Mouse (Mus musculus) kidney, postnatal 14 days (tissue): Measurements from ENCODE around the gene Gm4907.
"Not testable (repeated sequence)": the region's sequence is repeated elsewhere in the genome, so short reads cannot be mapped to it uniquely, and the experiment has no call there.

ENCODE experiments used
- DNase-seq: peaks from one replicate; pipeline ENCODE4 v3.0.0; 2022; ENCODE audit warnings: mixed read lengths

The Gm4907 gene

DNA sequence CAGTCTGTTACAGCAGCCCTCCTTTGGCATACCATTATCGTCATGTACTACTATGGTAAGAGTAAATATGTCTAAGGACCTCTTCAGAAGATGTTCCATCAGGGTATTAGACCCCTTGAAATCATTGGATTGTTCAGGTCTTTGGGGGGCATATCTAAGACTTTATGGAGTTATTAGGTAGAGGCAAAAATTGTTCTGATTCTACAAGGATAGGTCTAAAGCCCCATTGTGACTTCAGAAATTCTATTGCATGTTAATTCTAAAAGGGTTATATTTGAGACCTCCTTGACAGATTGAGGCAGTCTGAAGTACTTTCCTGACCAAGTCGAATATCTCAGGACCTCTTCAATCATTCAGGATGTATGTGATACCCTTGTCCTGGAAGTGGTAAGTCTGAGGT, at the start of gene Gm4907:
Gm4907 (plus strand) TSS at position 301 of the 400 bp plus-strand sequence.
- not testable (repeated sequence) for DNase-seq

DNA sequence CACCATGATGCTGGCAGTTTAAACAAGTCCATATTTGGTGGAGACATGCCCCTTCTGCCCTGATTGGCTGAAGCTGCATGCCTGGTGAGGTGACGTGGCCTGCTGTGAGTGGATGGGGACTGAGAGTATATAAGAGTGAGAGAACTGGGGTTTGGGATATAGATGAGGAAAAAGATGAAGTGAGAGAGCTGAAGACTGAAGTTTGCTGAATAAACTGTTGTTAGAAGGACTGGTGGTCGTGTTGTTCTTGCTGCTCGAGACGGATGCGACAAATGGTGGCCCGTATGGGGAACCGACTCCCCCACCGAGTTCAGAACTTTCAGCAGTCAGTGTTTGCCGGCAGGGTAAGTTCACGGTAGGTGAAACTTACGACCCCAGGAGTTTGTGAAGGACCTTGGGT, 48.6 kb upstream of the Gm4907 start:
- DNase-seq: not testable (repeated sequence)

DNA sequence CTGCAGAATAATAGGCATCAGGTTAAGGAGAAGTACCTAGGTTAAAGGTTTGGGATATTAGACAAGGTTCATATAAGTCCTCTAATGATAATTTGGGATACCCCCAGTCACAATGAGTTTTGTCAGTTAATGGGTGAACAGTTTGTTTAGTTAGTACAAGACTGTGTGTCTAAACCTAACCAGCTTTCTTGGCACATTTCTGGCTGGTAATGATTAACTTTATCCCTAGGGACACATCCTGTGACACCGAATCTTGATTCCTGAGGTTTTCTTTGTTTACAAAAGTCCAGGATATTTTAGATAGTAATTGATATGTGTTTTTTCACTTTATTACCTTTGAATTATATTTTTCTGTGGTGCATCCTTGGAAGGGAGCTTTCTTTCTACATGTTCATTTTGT, 41.4 kb upstream of the Gm4907 start:
- no peak for DNase-seq

DNA sequence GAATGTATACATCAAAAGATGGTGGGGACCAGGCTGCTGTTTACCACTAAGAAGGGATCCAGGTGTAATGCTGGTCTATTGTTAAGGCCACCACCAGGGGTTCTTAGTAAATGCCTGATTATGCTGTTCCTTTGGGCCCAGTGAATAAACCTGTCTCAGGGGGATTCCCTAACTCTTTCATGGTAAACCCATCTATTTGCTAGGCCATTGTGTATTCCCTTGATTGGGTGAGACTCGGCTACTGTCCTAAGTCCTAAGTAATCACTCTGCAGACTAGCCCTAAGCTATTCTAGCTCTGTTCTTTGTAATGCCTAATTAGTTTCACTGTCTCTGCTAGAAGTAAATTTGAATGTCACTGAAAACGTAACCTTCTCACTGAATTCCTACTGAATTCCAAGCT, 71.8 kb downstream of the Gm4907 start:
- no peak for DNase-seq
